ENCODE assay signal across 17 mouse cellular contexts in genomic region chr12:70140542-70140941, GRCm38 (mm10). TPM values are rescaled to one million over a fixed set of nuclear protein-coding genes. Genes with fewer than 3 reads are reported as not detected.
DNase-seq lines count a peak whose midpoint lies in the region; ATAC-seq and TF ChIP-seq lines count a peak whose summit lies in the region.
"Had no signal": no experiment of that assay in that cellular context is flagged by ENCODE, and none has a peak within 500 bp of the region (broad histone marks: within the 10 kb centered on the region; RNA-seq: fewer than 3 reads in every experiment).

No protein-coding gene starts in this region.

- WGBS in lung, adult 2 months: 84% methylated on average over 5 of the region's 5 CpGs
- 74% methylated on average over 5 of the region's 5 CpGs for WGBS in thymus, adult 2 months

- no peak overlapping the region for H3K4me3 ChIP-seq in lung, adult 2 months (replicated peaks; ENCODE audit: extremely low read depth, low read depth, low read length)
- no peak overlapping the region for H3K4me3 ChIP-seq in thymus, adult 2 months (ENCODE audit: control insufficient read depth, insufficient read depth, low read length)
- H3K4me3 ChIP-seq: embryonic facial prominence, embryonic 13.5 days; forebrain, embryonic 10.5 days; midbrain, embryonic 12.5 days; neural tube, embryonic 13.5 days had no signal

- no peak overlapping the region for H3K27ac ChIP-seq in thymus, adult 2 months (ENCODE audit: control insufficient read depth, insufficient read depth, low read length)
- H3K27ac ChIP-seq: embryonic facial prominence, embryonic 13.5 days; forebrain, embryonic 10.5 days; liver, embryonic 14.5 days; midbrain, embryonic 12.5 days; neural tube, embryonic 13.5 days had no signal

- no peaks in the 10 kb centered on the region for H3K27me3 ChIP-seq in thymus, adult 2 months (ENCODE audit: control insufficient read depth, insufficient read depth, low read length)
- H3K27me3 ChIP-seq: embryonic facial prominence, embryonic 13.5 days; midbrain, embryonic 12.5 days; neural tube, embryonic 13.5 days had no signal

- DNase-seq in lung, postnatal 36 days: peak; percentile 59
- DNase-seq in lung, adult 2 months: no peak
- DNase-seq in T-cell, adult 2 months (ENCODE audit: low spot score): peak; percentile 18
- DNase-seq in thymus, adult 2 months: no peak
- DNase-seq in adipocyte (ENCODE audit: low spot score): no peak
- DNase-seq in embryo, embryonic 10 days (ENCODE audit: low spot score): no peak
- DNase-seq: adrenal gland, postnatal 14 days; cerebellum, postnatal 25 days; heart, postnatal 14 days; retina, postnatal 1 day had no signal

- peak; percentile 90 for ATAC-seq in megakaryocyte, adult 5-6 weeks (ENCODE audit: poor library complexity, severe bottlenecking)

- TF ChIP-seq POLR2A in lung, adult 2 months (IDR thresholded peaks at IDR 0.05; ENCODE audit: borderline replicate concordance, extremely low read depth, low read depth, low read length): no peak
- no peak for TF ChIP-seq POLR2A in thymus, adult 2 months (IDR thresholded peaks at IDR 0.05; ENCODE audit: control insufficient read depth, extremely low read depth, insufficient read depth, low read length, poor library complexity)

- peaks cover 28% of the 10 kb centered on the region for H3K4me1 ChIP-seq in lung, adult 2 months (ENCODE audit: control insufficient read depth, insufficient read depth, low read length)
- H3K4me1 ChIP-seq in thymus, adult 2 months (replicated peaks; ENCODE audit: control insufficient read depth, insufficient read depth, low read length): peaks cover 17% of the 10 kb centered on the region

- TF ChIP-seq CTCF in lung, adult 2 months (IDR thresholded peaks at IDR 0.05; ENCODE audit: insufficient read depth, low read length): no peak
- TF ChIP-seq CTCF in thymus, adult 2 months (IDR thresholded peaks at IDR 0.05; ENCODE audit: borderline replicate concordance, control insufficient read depth, extremely low read depth, insufficient read depth, low read length, poor library complexity): no peak

- no peaks in the 10 kb centered on the region for H3K36me3 ChIP-seq in thymus, adult 2 months (ENCODE audit: control insufficient read depth, insufficient read depth, low read length)
- H3K36me3 ChIP-seq: embryonic facial prominence, embryonic 13.5 days; forebrain, embryonic 10.5 days; midbrain, embryonic 12.5 days; neural tube, embryonic 13.5 days had no signal

RNA-seq across cellular contexts. Expression of gene Abhd12b, which starts 13.4 kb away (rescaled TPM):
- polyA plus RNA-seq in lung, adult 2 months (2012; rRNA removed): 0.11 and 0.19 TPM in 2 replicates
- total RNA-seq in megakaryocyte, adult 5-6 weeks (2015): not detected in 2 replicates
- not detected in 2 replicates for total RNA-seq in megakaryocyte, adult 5-6 weeks (2017)
- 0.12 and 0.15 TPM in 2 replicates for polyA plus RNA-seq in thymus, adult 2 months (2012; rRNA removed)
- total RNA-seq: adrenal gland, postnatal 14 days; heart, postnatal 14 days; left cerebral cortex, postnatal 14 days had no signal
- polyA plus RNA-seq: forebrain, embryonic 10.5 days; liver, embryonic 14.5 days; midbrain, embryonic 12.5 days had no signal

RNA-seq across cellular contexts. Expression of gene Nin, which starts 27.0 kb away (rescaled TPM):
- polyA plus RNA-seq in lung, adult 2 months (2012; rRNA removed): 14.9 and 18.9 TPM in 2 replicates
- total RNA-seq in megakaryocyte, adult 5-6 weeks (2015): 154 and 171 TPM in 2 replicates
- total RNA-seq in megakaryocyte, adult 5-6 weeks (2017): 227 and 264 TPM in 2 replicates
- polyA plus RNA-seq in thymus, adult 2 months (2012; rRNA removed): 21.8 and 32.2 TPM in 2 replicates

Comparison
In these comparisons a context has a peak if more than half of its experiments do, and no peak if none do; other contexts are left out.
1. DNase-seq: peak in lung, postnatal 36 days (single experiment) and T-cell, adult 2 months (single experiment); none in lung, adult 2 months (single experiment), thymus, adult 2 months (single experiment), adipocyte (single experiment) and embryo, embryonic 10 days (single experiment).